Mouse (Mus musculus): ENCODE measurements at regions not wholly inside any gene's neighbourhood (a gene's known extent, or its start where the extent isn't known, plus 50 kb on each side); places are given as distances from the start of the nearest gene placed in this dataset.

- H3K4me1 ChIP-seq (ENCODE audit: control insufficient read depth, insufficient read depth, low read length) = 0 out of 2 replicates have a peak, but pooled peaks cover 1% of the 10 kb centered on the region
- H3K4me2 ChIP-seq (ENCODE audit: low read length) = no peak overlapping the region
- H3K4me3 ChIP-seq (ENCODE audit: low read depth, low read length) = no peak overlapping the region
- ATAC-seq = no peak
- no peaks in the 10 kb centered on the region for H3K27me3 ChIP-seq (replicated peaks; ENCODE audit: control insufficient read depth, insufficient read depth, low read length)
- 75% methylated on average over 6 of the region's 6 CpGs for WGBS
- no peak overlapping the region for H3K27ac ChIP-seq (ENCODE audit: low read depth, low read length)
- no peaks in the 10 kb centered on the region for H3K36me3 ChIP-seq (ENCODE audit: control insufficient read depth, insufficient read depth, low read length)
- no peaks in the 10 kb centered on the region for H3K9me3 ChIP-seq (replicated peaks; ENCODE audit: control insufficient read depth, low read length)
- peak; percentile 14 for DNase-seq (ENCODE audit: low spot score)
- H3K9ac ChIP-seq (ENCODE audit: low read length) = no peak overlapping the region
Measured at GRCm38 (mm10) chr6:31070537-31070936, 111.7 kb upstream of the Klf14 start.

DNA sequence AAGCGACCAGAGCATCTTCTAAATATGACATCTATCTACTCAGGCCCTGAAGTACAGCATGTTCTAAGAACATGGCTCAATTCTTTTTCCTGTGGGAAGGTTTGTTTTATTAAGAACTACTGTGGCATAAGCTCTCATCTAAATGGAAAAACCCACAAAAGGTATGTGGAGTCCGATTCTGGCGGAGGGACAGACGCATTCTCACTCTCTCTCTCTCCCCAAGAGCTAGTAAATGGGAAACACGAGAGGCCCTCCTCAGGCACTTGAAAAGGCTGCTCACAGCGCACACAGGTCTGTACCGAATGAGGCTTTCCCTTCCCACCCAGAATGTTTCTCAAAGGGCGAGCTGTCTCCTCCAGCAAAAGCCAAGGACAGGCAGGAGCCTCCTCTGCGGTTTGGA is 112.1 kb upstream of the Klf14 start:
- ATAC-seq = no peak
- Histone ChIP-seq H3K4me2 (ENCODE audit: low read length) (no peak overlapping the region), H3K27me3 (replicated peaks; ENCODE audit: control insufficient read depth, insufficient read depth, low read length) (no peaks in the 10 kb centered on the region), H3K9me3 (replicated peaks; ENCODE audit: control insufficient read depth, low read length) (no peaks in the 10 kb centered on the region), H3K4me1 (ENCODE audit: control insufficient read depth, insufficient read depth, low read length) (0 out of 2 replicates have a peak, but pooled peaks cover 2% of the 10 kb centered on the region), H3K36me3 (ENCODE audit: control insufficient read depth, insufficient read depth, low read length) (no peaks in the 10 kb centered on the region), H3K4me3 (ENCODE audit: low read depth, low read length) (no peak overlapping the region), H3K9ac (ENCODE audit: low read length) (no peak overlapping the region), H3K27ac (ENCODE audit: low read depth, low read length) (no peak overlapping the region)
- 74% methylated on average over 9 of the region's 9 CpGs for WGBS
- DNase-seq (ENCODE audit: low spot score) = no peak

DNA sequence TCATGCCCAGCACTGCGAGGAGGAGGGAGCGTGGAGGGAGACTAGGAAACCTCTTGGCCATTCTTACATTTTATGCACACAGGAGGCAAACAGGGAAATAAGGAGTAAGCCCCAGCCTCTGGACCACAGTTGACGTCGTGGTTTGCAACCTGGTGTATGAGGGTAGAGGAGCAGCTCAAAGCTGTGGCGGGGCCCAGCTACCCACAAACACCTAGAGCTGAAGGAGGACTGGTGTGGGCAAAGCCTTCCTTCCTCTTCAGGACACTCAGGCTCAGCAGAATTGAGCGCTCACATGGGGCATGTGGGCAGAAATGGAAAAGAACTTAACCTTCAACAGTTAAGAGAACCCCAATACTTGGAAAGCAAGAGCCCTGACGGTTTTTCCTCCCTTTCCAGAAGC is 113.2 kb upstream of the Klf14 start:
- DNase-seq (ENCODE audit: low spot score) (no peak), ATAC-seq (no peak)
- Histone ChIP-seq H3K27me3 (replicated peaks; ENCODE audit: control insufficient read depth, insufficient read depth, low read length) (no peaks in the 10 kb centered on the region), H3K36me3 (ENCODE audit: control insufficient read depth, insufficient read depth, low read length) (no peaks in the 10 kb centered on the region), H3K4me1 (ENCODE audit: control insufficient read depth, insufficient read depth, low read length) (0 out of 2 replicates have a peak, but pooled peaks cover 2% of the 10 kb centered on the region), H3K4me2 (ENCODE audit: low read length) (no peak overlapping the region), H3K4me3 (ENCODE audit: low read depth, low read length) (no peak overlapping the region), H3K9me3 (replicated peaks; ENCODE audit: control insufficient read depth, low read length) (no peaks in the 10 kb centered on the region), H3K27ac (ENCODE audit: low read depth, low read length) (no peak overlapping the region), H3K9ac (ENCODE audit: low read length) (no peak overlapping the region)
- 89% methylated on average over 7 of the region's 7 CpGs for WGBS

DNA sequence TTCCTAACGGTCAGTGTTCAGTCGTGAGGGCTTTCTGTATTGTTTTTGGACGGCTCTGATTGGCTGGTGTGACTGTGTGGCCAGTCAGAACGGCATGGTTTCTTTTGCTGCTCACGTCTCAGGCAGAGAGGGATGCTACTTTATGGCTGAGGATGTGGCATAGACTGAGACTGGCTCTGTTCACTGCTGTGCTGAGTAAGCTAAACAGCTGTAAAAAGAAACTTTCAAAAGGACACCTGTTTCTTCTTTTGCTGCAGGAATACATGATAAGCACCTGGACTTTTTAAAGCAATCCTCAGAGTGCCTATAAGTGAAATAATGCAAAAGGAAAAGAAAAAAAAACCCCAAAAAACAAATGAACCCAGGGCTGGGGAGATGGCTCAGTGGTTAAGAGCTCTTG is 113.7 kb upstream of the Klf14 start:
- ATAC-seq = no peak
- Histone ChIP-seq H3K4me1 (ENCODE audit: control insufficient read depth, insufficient read depth, low read length) (0 out of 2 replicates have a peak, but pooled peaks cover 2% of the 10 kb centered on the region), H3K27me3 (replicated peaks; ENCODE audit: control insufficient read depth, insufficient read depth, low read length) (no peaks in the 10 kb centered on the region), H3K9ac (ENCODE audit: low read length) (no peak overlapping the region), H3K4me3 (ENCODE audit: low read depth, low read length) (no peak overlapping the region), H3K9me3 (replicated peaks; ENCODE audit: control insufficient read depth, low read length) (no peaks in the 10 kb centered on the region), H3K36me3 (ENCODE audit: control insufficient read depth, insufficient read depth, low read length) (no peaks in the 10 kb centered on the region), H3K4me2 (ENCODE audit: low read length) (no peak overlapping the region), H3K27ac (ENCODE audit: low read depth, low read length) (no peak overlapping the region)
- no peak for DNase-seq (ENCODE audit: low spot score)
- WGBS = 41% methylated on average over 5 of the region's 5 CpGs

DNA sequence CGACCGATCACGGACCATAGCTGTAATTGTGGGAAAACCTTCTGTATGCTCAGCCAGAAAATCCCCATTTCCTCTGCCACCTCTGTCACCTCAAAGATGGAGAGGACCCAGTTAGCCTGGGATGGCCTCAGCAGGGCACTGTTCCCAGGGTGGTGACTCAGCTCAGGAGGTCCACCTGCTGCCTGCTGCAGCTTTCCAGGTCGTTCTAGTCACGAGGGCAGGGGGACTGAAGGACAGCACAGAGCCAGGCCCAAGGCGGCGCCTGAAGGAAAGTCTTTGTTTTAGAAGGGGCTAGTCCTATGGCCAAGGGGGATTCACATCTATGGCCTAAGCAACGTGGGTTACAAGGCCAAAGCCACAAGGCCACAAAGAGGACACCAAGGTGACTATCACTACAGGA is 114.5 kb upstream of the Klf14 start:
- Histone ChIP-seq H3K9me3 (replicated peaks; ENCODE audit: control insufficient read depth, low read length) (no peaks in the 10 kb centered on the region), H3K27ac (ENCODE audit: low read depth, low read length) (no peak overlapping the region), H3K36me3 (ENCODE audit: control insufficient read depth, insufficient read depth, low read length) (no peaks in the 10 kb centered on the region), H3K4me1 (ENCODE audit: control insufficient read depth, insufficient read depth, low read length) (0 out of 2 replicates have a peak, but pooled peaks cover 2% of the 10 kb centered on the region), H3K4me2 (ENCODE audit: low read length) (no peak overlapping the region), H3K4me3 (ENCODE audit: low read depth, low read length) (no peak overlapping the region), H3K9ac (ENCODE audit: low read length) (no peak overlapping the region), H3K27me3 (replicated peaks; ENCODE audit: control insufficient read depth, insufficient read depth, low read length) (no peaks in the 10 kb centered on the region)
- DNase-seq (ENCODE audit: low spot score) (no peak), ATAC-seq (no peak)
- 87% methylated on average over 8 of the region's 8 CpGs for WGBS

DNA sequence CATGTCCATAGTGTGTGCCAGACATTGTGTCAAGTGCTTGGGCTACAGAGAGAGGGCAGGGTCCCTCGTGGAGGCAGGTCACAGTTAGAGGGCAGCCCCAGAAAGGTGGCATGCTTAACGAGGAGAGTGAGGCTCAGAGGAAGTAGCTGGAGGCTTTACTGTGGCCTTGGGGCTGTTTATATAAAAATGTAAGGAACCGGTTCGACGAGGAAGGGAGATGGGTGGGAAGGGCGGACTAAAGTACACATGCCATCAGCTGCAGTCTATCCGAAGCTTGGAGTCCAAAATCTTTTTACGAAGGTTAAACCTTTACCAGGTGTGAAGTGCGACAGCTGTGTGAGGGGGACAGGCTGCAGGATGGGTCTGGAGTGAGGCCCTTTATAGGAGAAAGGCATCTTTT is 115.5 kb upstream of the Klf14 start:
- no peak overlapping the region for H3K4me2 ChIP-seq (ENCODE audit: low read length)
- DNase-seq (ENCODE audit: low spot score) (no peak), ATAC-seq (no peak)
- H3K4me3 ChIP-seq (ENCODE audit: low read depth, low read length) = no peak overlapping the region
- no peaks in the 10 kb centered on the region for H3K9me3 ChIP-seq (replicated peaks; ENCODE audit: control insufficient read depth, low read length)
- 64% methylated on average over 9 of the region's 9 CpGs for WGBS
- H3K27ac ChIP-seq (ENCODE audit: low read depth, low read length) = no peak overlapping the region
- no peaks in the 10 kb centered on the region for H3K36me3 ChIP-seq (ENCODE audit: control insufficient read depth, insufficient read depth, low read length)
- 0 out of 2 replicates have a peak, but pooled peaks cover 2% of the 10 kb centered on the region for H3K4me1 ChIP-seq (ENCODE audit: control insufficient read depth, insufficient read depth, low read length)
- no peaks in the 10 kb centered on the region for H3K27me3 ChIP-seq (replicated peaks; ENCODE audit: control insufficient read depth, insufficient read depth, low read length)
- H3K9ac ChIP-seq (ENCODE audit: low read length) = no peak overlapping the region

DNA sequence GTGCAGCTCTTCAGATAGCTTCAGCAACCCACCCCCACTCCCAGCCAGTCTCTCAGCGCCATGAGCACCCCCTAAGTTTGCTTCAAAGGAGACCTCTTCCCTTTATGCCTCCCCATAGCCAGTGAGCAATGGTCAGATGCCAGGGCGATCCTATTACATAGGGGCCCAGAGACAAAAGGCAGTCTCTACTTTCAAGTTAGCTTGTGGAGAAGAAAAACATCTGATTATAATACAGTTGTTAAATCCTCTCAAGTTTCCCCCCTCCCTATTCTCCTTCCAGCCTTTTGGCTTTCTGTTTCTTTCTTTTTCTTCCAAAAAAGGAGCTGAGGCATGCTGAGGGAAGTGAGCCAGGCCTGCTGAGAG is 116.3 kb upstream of the Klf14 start:
- 32% methylated on average over 2 of the region's 2 CpGs for WGBS

GRCm38 (mm10) chr6:31075572-31076477 is 116.9 kb upstream of the Klf14 start:
- H3K27ac ChIP-seq (ENCODE audit: low read depth, low read length) = 0 out of 2 replicates have a peak overlapping the region, but pooled peaks have one; percentile 4

More for the DNA sequence above, 116.3 kb upstream of the Klf14 start:
- Histone ChIP-seq H3K4me2 (ENCODE audit: low read length) (no peak overlapping the region), H3K4me3 (ENCODE audit: low read depth, low read length) (no peak overlapping the region), H3K36me3 (ENCODE audit: control insufficient read depth, insufficient read depth, low read length) (no peaks in the 10 kb centered on the region), H3K4me1 (ENCODE audit: control insufficient read depth, insufficient read depth, low read length) (0 out of 2 replicates have a peak, but pooled peaks cover 2% of the 10 kb centered on the region), H3K27ac (ENCODE audit: low read depth, low read length) (0 out of 2 replicates have a peak overlapping the region, but pooled peaks have one; percentile 4), H3K27me3 (replicated peaks; ENCODE audit: control insufficient read depth, insufficient read depth, low read length) (no peaks in the 10 kb centered on the region), H3K9me3 (replicated peaks; ENCODE audit: control insufficient read depth, low read length) (no peaks in the 10 kb centered on the region), H3K9ac (ENCODE audit: low read length) (no peak overlapping the region)
- ATAC-seq (no peak), DNase-seq (ENCODE audit: low spot score) (no peak)

DNA sequence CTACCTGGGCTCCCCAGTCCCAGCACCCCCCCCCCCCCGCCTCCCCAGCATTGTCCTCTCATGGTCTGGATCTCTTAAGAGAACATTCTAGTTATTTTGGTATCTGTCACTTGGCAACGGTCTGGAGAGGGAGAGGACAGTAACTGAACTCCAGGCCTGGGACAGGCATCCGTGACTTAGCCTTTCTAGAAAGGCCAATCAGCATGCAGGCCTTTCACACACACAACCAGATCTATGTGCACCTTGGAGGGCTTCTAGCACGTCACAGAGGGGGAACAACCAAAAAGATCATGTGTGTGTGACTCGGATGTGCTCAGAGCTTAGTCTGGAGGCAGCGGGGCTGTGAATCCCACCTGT is 117.6 kb upstream of the Klf14 start:
- H3K4me3 ChIP-seq (ENCODE audit: low read depth, low read length) = no peak overlapping the region
- no peak overlapping the region for H3K4me2 ChIP-seq (ENCODE audit: low read length)
- no peaks in the 10 kb centered on the region for H3K9me3 ChIP-seq (replicated peaks; ENCODE audit: control insufficient read depth, low read length)
- H3K27me3 ChIP-seq (replicated peaks; ENCODE audit: control insufficient read depth, insufficient read depth, low read length) = no peaks in the 10 kb centered on the region
- no peak overlapping the region for H3K27ac ChIP-seq (ENCODE audit: low read depth, low read length)
- no peaks in the 10 kb centered on the region for H3K36me3 ChIP-seq (ENCODE audit: control insufficient read depth, insufficient read depth, low read length)
- DNase-seq (ENCODE audit: low spot score) = no peak
- no peak for ATAC-seq
- WGBS = 80% methylated on average over 6 of the region's 6 CpGs
- H3K4me1 ChIP-seq (ENCODE audit: control insufficient read depth, insufficient read depth, low read length) = 0 out of 2 replicates have a peak, but pooled peaks cover 2% of the 10 kb centered on the region
- H3K9ac ChIP-seq (ENCODE audit: low read length) = no peak overlapping the region

More at GRCm38 (mm10) chr6:31075572-31076477, 116.9 kb upstream of the Klf14 start:
- 0 out of 2 replicates have a peak, but pooled peaks cover 2% of the 10 kb centered on the region for H3K4me1 ChIP-seq (ENCODE audit: control insufficient read depth, insufficient read depth, low read length)
- ATAC-seq (peak; percentile 90), DNase-seq (ENCODE audit: low spot score) (peak; percentile 93)
- H3K9me3 ChIP-seq (replicated peaks; ENCODE audit: control insufficient read depth, low read length) = no peaks in the 10 kb centered on the region
- H3K36me3 ChIP-seq (ENCODE audit: control insufficient read depth, insufficient read depth, low read length) = no peaks in the 10 kb centered on the region
- H3K4me3 ChIP-seq (ENCODE audit: low read depth, low read length) = no peak overlapping the region
- no peak overlapping the region for H3K4me2 ChIP-seq (ENCODE audit: low read length)
- 16% methylated on average over 13 of the region's 13 CpGs for WGBS
- H3K9ac ChIP-seq (ENCODE audit: low read length) = no peak overlapping the region
- no peaks in the 10 kb centered on the region for H3K27me3 ChIP-seq (replicated peaks; ENCODE audit: control insufficient read depth, insufficient read depth, low read length)
